Mouse (Mus musculus) hindbrain, postnatal 0 days (tissue): ENCODE data around the gene Olfm2. TPM values are rescaled to one million over a fixed set of nuclear protein-coding genes. Genes with fewer than 3 reads are reported as not detected.
A peak's percentile ranks its signal among the peaks of the same experiment; 100 is the strongest.

ENCODE experiments used
- ATAC-seq: fragments of 200-750 bp; cut with Nextera tagmentation; 2 replicates; pipeline ENCODE4 v1.8.0; 2017; ENCODE audit warnings: mild to moderate bottlenecking, moderate TSS enrichment, moderate library complexity
- DNase-seq: peaks from one replicate; pipeline ENCODE4 v3.0.0-alpha.2; 2015; ENCODE audit warnings: low spot score
- H3K27ac ChIP-seq: fragments of 300-500 bp; sonication (generic); 2 replicates; pipeline ENCODE4 v1.5.1; 2014; ENCODE audit warnings: mild to moderate bottlenecking
- H3K27me3 ChIP-seq: fragments of 300-500 bp; sonication (generic); 2 replicates; pipeline ENCODE4 v1.6.1; 2014; ENCODE audit warnings: low read length, mixed read lengths; ENCODE audit not compliant: insufficient read depth
- H3K36me3 ChIP-seq: fragments of 300-500 bp; sonication (generic); 2 replicates; pipeline ENCODE4 v1.6.1; 2014; ENCODE audit warnings: low read length, mixed read lengths; ENCODE audit not compliant: insufficient read depth
- H3K4me1 ChIP-seq: fragments of 300-500 bp; sonication (generic); 2 replicates; pipeline ENCODE4 v1.6.1; 2014; ENCODE audit warnings: antibody characterized with exemption, low read length, mixed read lengths; ENCODE audit not compliant: insufficient read depth
- H3K4me2 ChIP-seq: fragments of 300-500 bp; sonication (generic); 2 replicates; pipeline ENCODE4 v1.6.1; 2014; ENCODE audit warnings: low read depth, mild to moderate bottlenecking, low read length, moderate library complexity, mixed read lengths
- H3K4me3 ChIP-seq: fragments of 300-500 bp; sonication (generic); 2 replicates; pipeline ENCODE4 v1.5.1; 2014; ENCODE audit warnings: low read length
- H3K9ac ChIP-seq: fragments of 300-500 bp; sonication (generic); replicated peaks from 2 replicates; pipeline ENCODE4 v1.6.1; 2014; ENCODE audit warnings: mild to moderate bottlenecking, low read length, moderate library complexity, mixed read lengths
- H3K9me3 ChIP-seq: fragments of 300-500 bp; sonication (generic); 2 replicates; pipeline ENCODE4 v1.6.1; 2016; ENCODE audit warnings: low read length, mixed read lengths
- CTCF ChIP-seq: IDR thresholded peaks from 2 replicates; pipeline ENCODE4 v1.5.1; 2016; ENCODE audit warnings: antibody characterized with exemption, control low read depth, low read depth
- WGBS: fragments of 180-500 bp; shearing (Covaris S2); extraction: QIAGEN DNeasy Blood & Tissue Kit; methylation state at CpG from one replicate; pipeline ENCODE4 v1.1.7; 2014; 5-methylcytosine and 5-hydroxymethylcytosine counted together
- polyA plus RNA-seq: library from polyadenylated mRNA; unstranded; fragments of >200 nt; fragmentation: Nextera tagmentation; extraction: Ambion mirVana; gene quantifications from 2 replicates; pipeline ENCODE4 v1.2.1, GENCODE M21; 2015
- total RNA-seq: library from RNA; depleted of rRNA; stranded (reverse); fragments of >200 nt; gene quantifications from 2 replicates; pipeline ENCODE4 v1.2.3, GENCODE M21; 2014

The Olfm2 gene
- total and polyA plus RNA-seq, 2 experiments from 2014 or later, result 213 to 346 TPM

GRCm38 (mm10) chr9:20748540-20748939 is 2.4 kb upstream of the Olfm2 start:
- TF ChIP-seq CTCF, result no peak
- Histone ChIP-seq H3K4me2 (no peak overlapping the region), H3K4me1 (peaks cover 3% of the 10 kb centered on the region; the same call in 1 of the 2 replicates), H3K27me3 (no peaks in the 10 kb centered on the region), H3K27ac (no peak overlapping the region), H3K36me3 (no peaks in the 10 kb centered on the region), H3K9me3 (no peaks in the 10 kb centered on the region), H3K9ac (no peak overlapping the region), H3K4me3 (no peak overlapping the region)
- 93% methylated on average over 3 of the region's 3 CpGs for whole genome bisulfite sequencing
- DNase-seq (no peak), ATAC-seq (no peak)

DNA sequence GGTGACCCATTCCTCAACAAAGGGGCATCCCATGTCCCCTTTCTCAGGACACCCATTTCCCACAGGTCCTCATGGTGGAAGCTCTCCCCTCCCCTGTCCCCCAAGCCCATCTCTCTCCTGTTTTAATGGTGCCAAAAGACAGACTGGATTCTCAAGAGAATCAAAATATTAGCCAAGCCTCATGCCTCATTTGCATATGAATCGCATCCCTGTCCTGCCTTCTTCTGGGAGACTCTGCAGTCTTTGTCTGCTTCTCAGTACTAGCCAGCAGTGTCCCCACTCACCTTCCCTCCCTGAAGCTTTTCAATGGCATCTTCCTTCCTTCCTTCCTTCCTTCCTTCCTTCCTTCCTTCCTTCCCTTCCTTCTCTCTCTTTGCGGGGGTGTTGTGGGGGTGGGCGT is 1.5 kb upstream of the Olfm2 start:
- Histone ChIP-seq H3K9me3 (no peaks in the 10 kb centered on the region), H3K27ac (no peak overlapping the region), H3K9ac (no peak overlapping the region), H3K36me3 (no peaks in the 10 kb centered on the region), H3K27me3 (no peaks in the 10 kb centered on the region), H3K4me3 (no peak overlapping the region), H3K4me1 (peaks cover 3% of the 10 kb centered on the region; the same call in 1 of the 2 replicates), H3K4me2 (no peak overlapping the region)
- ATAC-seq, result no peak
- no peak for DNase-seq
- WGBS, result 8% methylated on average over 3 of the region's 3 CpGs
- no peak for TF ChIP-seq CTCF

DNA sequence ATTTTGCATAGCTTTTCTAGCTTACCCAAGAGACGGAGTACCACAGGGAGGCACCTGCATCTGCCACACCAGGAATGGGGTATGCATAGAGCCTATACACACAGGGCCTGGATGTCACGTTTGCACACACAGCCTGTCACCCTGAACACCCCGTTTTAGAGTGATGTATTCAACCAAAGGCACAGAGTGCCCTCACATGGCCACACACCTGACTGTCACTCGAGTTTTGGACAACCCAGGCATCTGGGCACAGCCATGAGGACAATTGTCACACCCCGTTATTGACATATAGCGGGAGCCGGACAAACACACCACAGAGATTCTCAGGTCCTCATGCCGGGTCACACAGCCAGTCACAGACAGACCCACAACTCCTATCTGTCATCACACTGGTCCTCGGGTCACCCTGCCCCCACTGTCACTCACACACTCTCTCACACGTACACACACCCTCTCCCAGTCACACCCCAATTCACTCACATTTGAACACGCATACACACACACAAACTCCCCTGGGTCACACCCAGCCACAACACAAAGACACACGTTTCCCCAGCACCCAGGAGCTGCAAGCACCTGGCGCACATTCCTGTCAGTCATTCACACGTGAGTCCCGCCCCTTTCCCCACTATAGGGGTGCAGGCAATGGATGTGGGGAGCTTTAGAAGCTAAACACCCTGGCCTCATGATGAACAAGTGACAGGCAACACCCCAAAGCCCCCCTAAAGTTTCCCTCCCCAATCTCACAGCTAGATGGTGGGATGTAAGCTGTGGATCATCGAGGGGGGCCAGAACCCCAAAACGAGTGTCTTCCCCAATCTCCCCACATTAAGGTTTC is 801 bp downstream of the Olfm2 start:
- DNase-seq (peak; percentile 40), ATAC-seq (peak; percentile 39; the same call in 1 of the 2 replicates)
- Histone ChIP-seq H3K27ac (peak overlapping the region; percentile 74; the same call in 1 of the 2 replicates), H3K9me3 (no peaks in the 10 kb centered on the region), H3K4me1 (peaks cover 3% of the 10 kb centered on the region; the same call in 1 of the 2 replicates), H3K27me3 (no peaks in the 10 kb centered on the region), H3K4me3 (peak overlapping the region; percentile 75), H3K9ac (peak overlapping the region; percentile 85), H3K4me2 (peak overlapping the region; percentile 87), H3K36me3 (no peaks in the 10 kb centered on the region)
- 0 out of 2 replicates have a peak, but pooled peaks have one; percentile 17 for TF ChIP-seq CTCF
- 7% methylated on average over 17 of the region's 17 CpGs for WGBS

- H3K9me3 ChIP-seq, result no peaks in the 10 kb centered on the region
- H3K27ac ChIP-seq, result peak overlapping the region; percentile 74; the same call in 1 of the 2 replicates
- peaks cover 3% of the 10 kb centered on the region; the same call in 1 of the 2 replicates for H3K4me1 ChIP-seq
- DNase-seq (peak; percentile 59), ATAC-seq (peak; percentile 31; the same call in 1 of the 2 replicates)
- H3K4me3 ChIP-seq, result peak overlapping the region; percentile 75
- TF ChIP-seq CTCF, result peak; percentile 87
- no peaks in the 10 kb centered on the region for H3K27me3 ChIP-seq
- 12% methylated on average over 22 of the region's 22 CpGs for WGBS
- peak overlapping the region; percentile 85; the same call in 1 of the 2 replicates for H3K9ac ChIP-seq
- peak overlapping the region; percentile 87 for H3K4me2 ChIP-seq
- no peaks in the 10 kb centered on the region for H3K36me3 ChIP-seq
These were observed 2.0 kb downstream of the Olfm2 start for GRCm38 (mm10) chr9:20743946-20744738.

DNA sequence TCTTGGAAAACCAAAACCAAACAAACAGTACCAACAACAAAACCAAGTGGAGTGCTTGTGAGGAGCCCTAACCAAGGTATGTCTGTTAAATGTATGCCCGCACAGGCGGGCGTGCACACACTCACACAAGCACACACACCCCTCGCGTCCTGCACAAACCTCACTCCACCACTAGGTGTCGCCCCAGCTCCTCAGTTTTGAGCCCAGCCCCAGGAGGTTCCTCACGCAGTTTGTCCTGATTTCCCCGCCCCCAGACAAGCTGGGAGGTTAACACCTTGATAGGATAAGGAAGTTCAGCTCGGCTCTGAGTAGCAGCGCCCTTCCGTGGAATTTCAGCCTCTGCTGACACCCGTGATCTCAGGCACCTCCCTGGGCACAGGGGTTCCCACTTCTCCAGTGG is 5.7 kb downstream of the Olfm2 start:
- no peak overlapping the region for H3K4me2 ChIP-seq
- TF ChIP-seq CTCF, result peak; percentile 98
- no peak overlapping the region for H3K4me3 ChIP-seq
- no peaks in the 10 kb centered on the region for H3K27me3 ChIP-seq
- ATAC-seq, result peak; percentile 70
- no peaks in the 10 kb centered on the region for H3K36me3 ChIP-seq
- no peaks in the 10 kb centered on the region for H3K9me3 ChIP-seq
- DNase-seq, result peak; percentile 88
- no peaks in the 10 kb centered on the region for H3K4me1 ChIP-seq
- no peak overlapping the region for H3K9ac ChIP-seq
- WGBS, result 2% methylated on average over 12 of the region's 12 CpGs
- no peak overlapping the region for H3K27ac ChIP-seq

DNA sequence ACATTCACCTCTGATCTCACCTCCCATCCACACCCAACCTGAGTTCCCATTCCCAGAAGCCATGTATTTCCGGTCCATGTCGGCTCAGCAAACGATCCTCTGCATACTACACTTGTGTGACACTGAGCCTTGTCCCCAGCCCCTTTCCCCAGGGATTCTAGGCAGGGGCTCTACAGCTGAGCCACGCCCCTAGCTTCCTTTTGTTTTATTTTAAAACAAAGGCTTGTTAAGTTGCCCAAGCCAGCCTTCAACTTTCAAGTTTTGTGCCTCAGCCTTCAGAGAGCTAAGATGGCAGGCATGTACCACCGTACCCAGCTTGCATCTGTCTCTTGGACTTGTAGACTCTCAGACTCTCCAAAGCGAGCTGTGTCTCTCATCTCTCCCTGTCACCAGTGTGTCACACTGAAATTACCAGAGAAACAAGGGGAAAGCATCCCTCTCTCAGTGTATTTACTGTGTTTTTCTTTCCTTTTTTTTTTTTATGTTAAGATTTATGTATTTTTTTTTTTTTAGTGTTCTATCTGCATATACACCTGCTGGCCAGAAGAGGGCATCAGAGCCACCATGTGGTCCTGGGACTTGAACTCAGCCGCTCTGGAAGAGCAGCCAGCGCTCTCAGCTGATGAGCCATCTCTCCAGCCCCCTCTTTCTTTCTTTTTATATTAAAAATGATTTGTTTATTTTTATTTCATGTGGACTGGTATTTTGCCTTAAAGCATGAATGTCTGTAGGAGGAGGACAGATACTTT is 7.7 kb downstream of the Olfm2 start:
- Histone ChIP-seq H3K27me3 (no peaks in the 10 kb centered on the region), H3K4me2 (no peak overlapping the region), H3K4me1 (no peaks in the 10 kb centered on the region), H3K4me3 (no peak overlapping the region), H3K27ac (no peak overlapping the region), H3K36me3 (no peaks in the 10 kb centered on the region), H3K9me3 (no peaks in the 10 kb centered on the region), H3K9ac (no peak overlapping the region)
- TF ChIP-seq CTCF, result peak; percentile 71
- WGBS, result 42% methylated on average over 8 of the region's 8 CpGs
- ATAC-seq, result no peak
- peak; percentile 64 for DNase-seq
